Mouse (Mus musculus) CH12.LX (cell line): ENCODE data around the gene Nop14. TPM values are rescaled to one million over a fixed set of nuclear protein-coding genes. Genes with fewer than 3 reads are reported as not detected.
A peak's percentile ranks its signal among the peaks of the same experiment; 100 is the strongest.

Experiments used
- DNase-seq: peaks from one replicate; pipeline ENCODE4 v3.0.0-alpha.2; 2013; ENCODE audit errors: extremely low read depth
- H3K27ac ChIP-seq: 2 replicates; pipeline ENCODE4 v1.5.1; 2012; ENCODE audit warnings: low read depth, mild to moderate bottlenecking, control low read depth, moderate library complexity; ENCODE audit not compliant: insufficient read depth
- H3K27me3 ChIP-seq: replicated peaks from 2 replicates; pipeline ENCODE3; 2012; ENCODE audit warnings: inconsistent platforms
- H3K36me3 ChIP-seq, 2 experiments: replicated peaks in 1 of 2; 2 replicates each; pipeline versions ENCODE3 to v1.6.1; 2012; ENCODE audit warnings: inconsistent platforms in 1 of 2, low read length in 1 of 2, mild to moderate bottlenecking in 1 of 2, mixed read lengths in 1 of 2, moderate library complexity in 1 of 2; ENCODE audit not compliant: control insufficient read depth in 1 of 2, insufficient read depth in 1 of 2
- H3K4me1 ChIP-seq, 2 experiments: 2 replicates each; pipeline ENCODE4 v1.6.1; 2012; ENCODE audit warnings: inconsistent platforms in 1 of 2, moderate library complexity in 1 of 2; ENCODE audit not compliant: insufficient read depth in 2 of 2, control insufficient read depth in 1 of 2
- H3K4me2 ChIP-seq: 2 replicates; pipeline ENCODE4 v1.6.1; 2012; ENCODE audit warnings: low read depth, mild to moderate bottlenecking, control low read depth; ENCODE audit not compliant: poor library complexity, insufficient read depth, severe bottlenecking
- H3K4me3 ChIP-seq, 3 experiments: fragments of 150-350 bp in 1 of 3; sonication (generic) in 1 of 3; replicated peaks in 1 of 3; 2 replicates each; pipeline versions ENCODE3 to v1.5.1; 2011 to 2012; ENCODE audit warnings: low read depth in 2 of 3, low read length in 2 of 3, mild to moderate bottlenecking in 2 of 3, moderate library complexity in 2 of 3, control low read depth in 1 of 3, improper control_type of control experiment in 1 of 3, inconsistent platforms in 1 of 3, mixed read lengths in 1 of 3; ENCODE audit not compliant: poor library complexity in 1 of 3
- H3K79me2 ChIP-seq: replicated peaks from 2 replicates; pipeline ENCODE4 v1.6.1; 2012; ENCODE audit warnings: mild to moderate bottlenecking, moderate library complexity; ENCODE audit not compliant: control insufficient read depth, poor library complexity, insufficient read depth, severe bottlenecking; ENCODE audit errors: extremely low read depth
- H3K9ac ChIP-seq: 2 replicates; pipeline ENCODE4 v1.6.1; 2012; ENCODE audit warnings: low read depth, mild to moderate bottlenecking, control low read depth, moderate library complexity; ENCODE audit not compliant: insufficient read depth
- H3K9me3 ChIP-seq: replicated peaks from 2 replicates; pipeline ENCODE3; 2012; ENCODE audit warnings: low read length, inconsistent platforms, mixed read lengths
- CHD1 ChIP-seq: IDR thresholded peaks from 2 replicates; pipeline ENCODE4 v1.6.1; 2012; ENCODE audit warnings: low read depth, low read length, improper control_type of control experiment, inconsistent platforms
- CTCF ChIP-seq, 2 experiments: IDR thresholded peaks in 1 of 2; conservative IDR thresholded peaks in 1 of 2; 2 replicates each; pipeline ENCODE4 v1.5.1; 2011 to 2012; ENCODE audit warnings: low read depth in 2 of 2, low read length in 2 of 2, improper control_type of control experiment in 1 of 2, inconsistent platforms in 1 of 2, mild to moderate bottlenecking in 1 of 2, moderate library complexity in 1 of 2
- ELF1 ChIP-seq: IDR thresholded peaks from 2 replicates; pipeline ENCODE4 v1.6.1; 2014; ENCODE audit warnings: low read depth, mild to moderate bottlenecking, inconsistent platforms, low read length, improper control_type of control experiment
- ETS1 ChIP-seq: conservative IDR thresholded peaks from 2 replicates; pipeline ENCODE4 v1.6.1; 2012; ENCODE audit warnings: low read depth, mild to moderate bottlenecking, inconsistent platforms, low read length, improper control_type of control experiment, moderate library complexity
- GABPA ChIP-seq: IDR thresholded peaks from 2 replicates; pipeline ENCODE4 v1.6.1; 2012; ENCODE audit warnings: low read depth, low read length, improper control_type of control experiment, inconsistent platforms; ENCODE audit not compliant: insufficient replicate concordance
- MAX ChIP-seq: IDR thresholded peaks from 2 replicates; pipeline ENCODE4 v1.6.1; 2011; ENCODE audit warnings: low read length, improper control_type of control experiment
- MAZ ChIP-seq: IDR thresholded peaks from 2 replicates; pipeline ENCODE4 v1.6.1; 2012; ENCODE audit warnings: low read depth, mild to moderate bottlenecking, inconsistent platforms, low read length, improper control_type of control experiment, moderate library complexity
- MEF2A ChIP-seq: IDR thresholded peaks from 2 replicates; pipeline ENCODE4 v1.6.1; 2014; ENCODE audit warnings: low read depth, mild to moderate bottlenecking, inconsistent platforms, low read length, improper control_type of control experiment, borderline replicate concordance
- MXI1 ChIP-seq: IDR thresholded peaks from 2 replicates; pipeline ENCODE4 v1.6.1; 2011; ENCODE audit warnings: mild to moderate bottlenecking, low read depth, low read length, improper control_type of control experiment
- NELFE ChIP-seq: IDR thresholded peaks from 2 replicates; pipeline ENCODE4 v1.6.1; 2011; ENCODE audit warnings: low read depth, low read length, improper control_type of control experiment
- PAX5 ChIP-seq: IDR thresholded peaks from 2 replicates; pipeline ENCODE4 v1.6.1; 2012; ENCODE audit warnings: low read length, inconsistent platforms, mixed read lengths
- POLR2A ChIP-seq: IDR thresholded peaks from 2 replicates; pipeline ENCODE4 v1.6.1; 2011; ENCODE audit warnings: low read depth, mild to moderate bottlenecking, improper control_type of control experiment, low read length
- POLR2AphosphoS2 ChIP-seq: IDR thresholded peaks from 2 replicates; pipeline ENCODE4 v1.6.1; 2011; ENCODE audit warnings: low read depth, low read length, improper control_type of control experiment
- RAD21 ChIP-seq: IDR thresholded peaks from 2 replicates; pipeline ENCODE4 v1.6.1; 2011; ENCODE audit warnings: low read depth, mild to moderate bottlenecking, low read length, improper control_type of control experiment, moderate library complexity
- SIN3A ChIP-seq: IDR thresholded peaks from 2 replicates; pipeline ENCODE4 v1.6.1; 2012; ENCODE audit warnings: low read length, improper control_type of control experiment, inconsistent platforms
- SMC3 ChIP-seq: IDR thresholded peaks from 2 replicates; pipeline ENCODE4 v1.6.1; 2011; ENCODE audit warnings: low read depth, low read length, improper control_type of control experiment
- TCF12 ChIP-seq: IDR thresholded peaks from 2 replicates; pipeline ENCODE4 v1.6.1; 2014; ENCODE audit warnings: low read depth, mild to moderate bottlenecking, inconsistent platforms, low read length, improper control_type of control experiment
- USF1 ChIP-seq: IDR thresholded peaks from 2 replicates; pipeline ENCODE4 v1.6.1; 2014; ENCODE audit warnings: low read depth, mild to moderate bottlenecking, inconsistent platforms, low read length, improper control_type of control experiment
- USF2 ChIP-seq: conservative IDR thresholded peaks from 2 replicates; pipeline ENCODE4 v1.6.1; 2011; ENCODE audit warnings: low read depth, low read length, improper control_type of control experiment
- ZKSCAN1 ChIP-seq: IDR thresholded peaks from 2 replicates; pipeline ENCODE4 v1.6.1; 2012; ENCODE audit warnings: low read depth, inconsistent platforms, low read length, improper control_type of control experiment, borderline replicate concordance
- ZMIZ1 ChIP-seq: IDR thresholded peaks from 2 replicates; pipeline ENCODE4 v1.6.1; 2012; ENCODE audit warnings: low read depth, mild to moderate bottlenecking, inconsistent platforms, low read length, improper control_type of control experiment
- dilution Hi-C: fragments of 300-500 bp; cut with MboI; formaldehyde crosslinking; loops from 2 replicates; pipeline ENCODE4 v1.14.3; 2020; ENCODE audit warnings: low sequenced_read_pairs; ENCODE audit not compliant: extremely low pct_unique_long_range_greater_than_20kb, extremely low pct_ligation_motif_present
- in situ Hi-C: fragments of 300-500 bp; cut with MboI; formaldehyde crosslinking; loops from 3 replicates; pipeline ENCODE4 v1.14.3; 2019; ENCODE audit warnings: low sequenced_read_pairs, low pct_ligation_motif_present, low pct_unique_long_range_greater_than_20kb, mixed read lengths
- polyA plus RNA-seq: library from polyadenylated mRNA; unstranded; fragments of >175 nt; gene quantifications from 2 replicates; pipeline ENCODE4 v1.2.1, GENCODE M21; 2012; ENCODE audit warnings: low read depth; ENCODE audit not compliant: insufficient read length
- total RNA-seq, 2 experiments: library from RNA; depleted of rRNA; stranded (reverse); fragments of 300-350 nt in 1 of 2; fragments of >200 nt in 1 of 2; gene quantifications; 2 replicates each; pipeline ENCODE4 v1.2.3; 2012 to 2014

Nop14 gene
- total and polyA plus RNA-seq, 3 experiments = 36.6 to 101 (median 46.1) TPM

DNA sequence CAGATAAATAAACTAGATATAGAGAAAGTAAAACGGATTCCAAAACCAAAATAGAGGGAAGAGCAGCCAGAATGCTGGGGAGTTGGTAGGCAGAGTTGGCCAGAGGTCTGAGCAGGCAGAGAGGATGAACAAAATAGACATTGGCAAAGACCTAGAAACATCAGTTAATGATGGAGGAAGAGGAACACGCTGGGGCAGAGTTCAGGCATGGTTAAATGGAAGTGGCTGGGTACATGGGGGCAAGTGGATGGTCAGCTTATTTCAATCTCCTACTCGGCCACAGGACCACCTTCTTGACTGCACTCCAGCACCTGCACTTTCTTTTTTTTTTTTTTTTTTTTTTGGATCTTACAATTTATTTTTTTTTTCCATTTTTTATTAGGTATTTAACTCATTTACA, 18.0 kb downstream of the Nop14 start:
- no peak overlapping the region for H3K9ac ChIP-seq
- no peaks in the 10 kb centered on the region for H3K9me3 ChIP-seq
- peaks cover 0 to 8% of the 10 kb centered on the region in 2 experiments; a peak in 2 of 4 replicates for H3K4me1 ChIP-seq
- TF ChIP-seq ZMIZ1 (no peak), MAX (no peak)
- H3K79me2 ChIP-seq = no peaks in the 10 kb centered on the region
- in situ Hi-C loops = no loop called here
- no peaks in the 10 kb centered on the region for H3K27me3 ChIP-seq
- no peak for DNase-seq
- H3K4me3 ChIP-seq = no peak overlapping the region
- dilution Hi-C loops = no loop called here
- no peak overlapping the region for H3K27ac ChIP-seq
- peaks cover 81 to 91% of the 10 kb centered on the region in 2 experiments for H3K36me3 ChIP-seq
- H3K4me2 ChIP-seq = no peak overlapping the region

DNA sequence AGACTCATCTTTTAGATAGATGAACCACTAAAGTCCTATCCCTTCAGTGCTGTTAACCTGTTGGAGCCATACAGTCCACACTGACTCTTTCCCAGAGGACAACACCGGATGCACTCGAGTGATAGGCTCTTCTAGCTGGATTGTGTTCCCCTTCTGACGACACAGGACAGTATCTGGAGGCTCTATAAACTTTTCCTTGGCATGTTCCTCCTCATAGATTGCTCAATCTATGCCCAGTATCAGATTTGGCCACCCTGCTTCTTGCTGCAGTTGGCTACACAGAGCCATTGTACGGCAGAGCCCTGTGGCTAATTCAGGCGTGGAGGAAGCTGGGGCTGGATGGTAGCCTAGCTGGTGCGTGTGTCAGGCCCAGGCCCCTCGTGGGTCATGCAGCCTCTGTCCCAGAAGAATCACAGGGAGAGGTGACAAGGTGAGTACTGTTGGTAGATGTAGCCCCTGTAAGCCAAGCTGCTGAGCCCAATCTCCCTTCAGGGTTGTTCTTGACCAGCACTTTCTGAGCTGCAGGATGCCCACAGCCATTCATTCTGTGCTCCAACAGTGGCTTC, 22.3 kb downstream of the Nop14 start:
- Histone ChIP-seq H3K27ac (peak overlapping the region; percentile 86), H3K27me3 (no peaks in the 10 kb centered on the region), H3K9me3 (no peaks in the 10 kb centered on the region), H3K36me3 (peaks cover 64 to 79% of the 10 kb centered on the region in 2 experiments), H3K4me2 (no peak overlapping the region), H3K9ac (peak overlapping the region; percentile 68; the same call in 1 of the 2 replicates), H3K79me2 (0 out of 2 replicates have a peak, but pooled peaks cover 9% of the 10 kb centered on the region), H3K4me3 (no peak overlapping the region), H3K4me1 (peaks cover 7 to 26% of the 10 kb centered on the region in 2 experiments; a peak in 3 of 4 replicates)
- in situ Hi-C loops (loop anchor here (5.0 kb wide), 1 partner anchor 110 kb away; the partner anchor contains the start of gene Sh3bp2), dilution Hi-C loops (no loop called here)
- DNase-seq = no peak
- no peak for TF ChIP-seq MEF2A
- TF ChIP-seq USF1 = no peak
- no peak for TF ChIP-seq GABPA
- no peak for TF ChIP-seq ELF1
- TF ChIP-seq MAZ = no peak

DNA sequence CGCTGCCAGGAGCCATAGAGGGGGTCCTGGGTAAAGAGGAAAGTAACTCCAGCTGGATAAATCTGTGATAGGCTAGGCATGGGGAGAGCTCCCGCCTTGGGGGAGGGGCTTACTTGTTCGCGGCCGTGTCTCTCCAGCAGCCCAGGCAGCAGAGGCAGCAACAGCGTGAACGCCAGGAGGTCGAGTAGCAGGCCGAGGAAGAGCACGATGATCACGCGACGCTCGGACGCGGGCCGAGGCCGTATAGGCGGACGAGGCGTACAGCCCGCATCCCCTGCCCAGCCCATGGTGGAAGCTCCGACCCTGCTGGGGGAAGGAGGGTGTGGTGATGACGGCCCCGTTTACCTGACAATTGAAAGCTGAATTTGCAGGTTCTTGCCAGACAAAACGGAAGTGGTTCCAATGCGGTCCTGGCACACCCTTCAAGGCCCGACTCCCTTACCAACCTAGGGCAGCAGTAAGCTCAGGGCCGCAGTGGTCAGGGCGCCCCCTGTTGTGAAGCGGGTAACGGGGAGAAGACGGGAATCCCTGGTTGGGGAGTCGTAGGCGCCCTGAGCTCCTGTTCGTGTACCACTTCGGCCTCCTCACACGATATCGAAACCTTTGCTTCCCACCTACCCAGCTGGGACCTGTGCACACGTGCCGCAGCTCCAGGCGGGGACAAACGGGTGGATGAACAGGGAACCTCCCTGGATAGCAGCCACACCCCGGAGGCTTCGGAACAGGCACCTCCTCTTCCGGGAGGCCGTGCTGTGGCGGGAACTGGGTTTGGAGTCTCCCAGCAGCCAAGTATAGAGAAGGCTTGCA, 23.3 kb downstream of the Nop14 start, which contains the start of gene Mfsd10:
TSS of gene Mfsd10 (minus strand) at position 732 of the 807 bp plus-strand sequence.
- H3K27me3 ChIP-seq = no peaks in the 10 kb centered on the region
- peak within 1 kb of the TSS; percentile 24 for H3K4me2 ChIP-seq
- peak within 1 kb of the TSS; percentile 68 for H3K9ac ChIP-seq
- peaks cover 7 to 26% of the 10 kb centered on the region in 2 experiments; a peak in 3 of 4 replicates for H3K4me1 ChIP-seq
- peak; percentile 82 for DNase-seq
- peak within 1 kb of the TSS; percentile 86 for H3K27ac ChIP-seq
- dilution Hi-C loops (no loop called here), in situ Hi-C loops (loop anchor here (5.0 kb wide), 1 partner anchor 109 kb away; the partner anchor contains the start of gene Sh3bp2)
- 0 out of 2 replicates have a peak, but pooled peaks cover 9% of the 10 kb centered on the region for H3K79me2 ChIP-seq
- H3K36me3 ChIP-seq = peaks cover 59 to 80% of the 10 kb centered on the region in 2 experiments
- H3K4me3 ChIP-seq = peak within 1 kb of the TSS; percentile 74 to 94 (median 75)
- H3K9me3 ChIP-seq = no peaks in the 10 kb centered on the region
- TF ChIP-seq POLR2AphosphoS2 = peak; percentile 70; the same call in 1 of the 2 replicates
- peak; percentile 43; the same call in 1 of the 2 replicates for TF ChIP-seq SMC3
- TF ChIP-seq ZKSCAN1 = no peak
- no peak for TF ChIP-seq MEF2A
- peak; percentile 33 for TF ChIP-seq ZMIZ1
- peak; percentile 74 for TF ChIP-seq NELFE
- TF ChIP-seq CTCF (conservative IDR thresholded peaks at IDR 0.05 in 1 of 2, IDR thresholded peaks at IDR 0.05 in 1 of 2; ENCODE audit: low read depth in 2 of 2, low read length in 2 of 2) = peak in 1 of 2 experiments; percentile 69; a peak in 2 of 4 replicates
- peak; percentile 13; the same call in 1 of the 2 replicates for TF ChIP-seq USF1
- peak; percentile 76 for TF ChIP-seq ELF1
- peak; percentile 69 for TF ChIP-seq POLR2A
- TF ChIP-seq MAX = peak; percentile 88
- TF ChIP-seq CHD1 = no peak
- no peak for TF ChIP-seq USF2
- no peak for TF ChIP-seq PAX5
- TF ChIP-seq SIN3A = peak; percentile 94
- TF ChIP-seq TCF12 = peak; percentile 16; the same call in 1 of the 2 replicates
- TF ChIP-seq ETS1 = peak; percentile 57
- TF ChIP-seq MXI1 = peak; percentile 91
- peak; percentile 28 for TF ChIP-seq RAD21
